Mouse (Mus musculus): ENCODE measurements around the gene Mrrf. TPM values are rescaled to one million over a fixed set of nuclear protein-coding genes. Genes with fewer than 3 reads are reported as not detected.

Gene Mrrf
- total and polyA plus RNA-seq, 3 experiments, result 36.2 to 71.7 (median 46.8) TPM

- no peaks in the 10 kb centered on the region for H3K79me2 ChIP-seq (replicated peaks; ENCODE audit: control insufficient read depth, insufficient read depth, low read length)
- H3K9ac ChIP-seq (ENCODE audit: low read depth, low read length), result no peak overlapping the region
- peaks cover 12% of the 10 kb centered on the region for H3K27me3 ChIP-seq (ENCODE audit: control insufficient read depth, insufficient read depth, low read length)
- peak overlapping the region; percentile 14; the same call in 1 of the 2 replicates for H3K4me3 ChIP-seq
- H3K36me3 ChIP-seq (ENCODE audit: control insufficient read depth, insufficient read depth, low read length), result no peaks in the 10 kb centered on the region
- intact Hi-C loops (cut with DNase I), result loop anchor here (5.0 kb wide), 1 partner anchor 80 kb away; no protein-coding TSS in a partner anchor
- H3K4me1 ChIP-seq (ENCODE audit: control insufficient read depth, insufficient read depth, low read length), result peaks cover 3% of the 10 kb centered on the region; the same call in 1 of the 2 replicates
- WGBS, result 29% methylated on average over 21 of the region's 21 CpGs
- H3K27ac ChIP-seq, result no peak overlapping the region
- no peak for DNase-seq
- no peak for TF ChIP-seq EP300 (IDR thresholded peaks at IDR 0.05; ENCODE audit: insufficient read depth, low read depth, low read length)
- TF ChIP-seq POLR2A (IDR thresholded peaks at IDR 0.05; ENCODE audit: insufficient read depth, low read depth, low read length), result no peak
- TF ChIP-seq CTCF (IDR thresholded peaks at IDR 0.05), result no peak
Measured at GRCm38 (mm10) chr2:36102559-36102946, 33.6 kb upstream of the Mrrf start.

GRCm38 (mm10) chr2:36103069-36103554 lies 33.1 kb upstream of the Mrrf start:
- H3K9ac ChIP-seq (ENCODE audit: low read depth, low read length), result peak overlapping the region; percentile 37
- H3K36me3 ChIP-seq (ENCODE audit: control insufficient read depth, insufficient read depth, low read length), result no peaks in the 10 kb centered on the region
- intact Hi-C loops (cut with DNase I), result loop anchor here (5.0 kb wide), 1 partner anchor 81 kb away; no protein-coding TSS in a partner anchor
- H3K4me1 ChIP-seq (ENCODE audit: control insufficient read depth, insufficient read depth, low read length), result peaks cover 3% of the 10 kb centered on the region; the same call in 1 of the 2 replicates
- 25% methylated on average over 21 of the region's 21 CpGs for WGBS
- H3K79me2 ChIP-seq (replicated peaks; ENCODE audit: control insufficient read depth, insufficient read depth, low read length), result no peaks in the 10 kb centered on the region
- H3K4me3 ChIP-seq, result peak overlapping the region; percentile 64
- H3K27me3 ChIP-seq (ENCODE audit: control insufficient read depth, insufficient read depth, low read length), result peaks cover 12% of the 10 kb centered on the region
- H3K27ac ChIP-seq, result peak overlapping the region; percentile 47; the same call in 1 of the 2 replicates
- no peak for TF ChIP-seq POLR2A (IDR thresholded peaks at IDR 0.05; ENCODE audit: insufficient read depth, low read depth, low read length)
- no peak for TF ChIP-seq EP300 (IDR thresholded peaks at IDR 0.05; ENCODE audit: insufficient read depth, low read depth, low read length)
- no peak for DNase-seq

- H3K36me3 ChIP-seq (ENCODE audit: control insufficient read depth, insufficient read depth, low read length), result no peaks in the 10 kb centered on the region
- H3K79me2 ChIP-seq (replicated peaks; ENCODE audit: control insufficient read depth, insufficient read depth, low read length), result no peaks in the 10 kb centered on the region
- DNase-seq, result peak; percentile 33 to 59
- WGBS, result 5% methylated on average over 38 of the region's 38 CpGs
- peak overlapping the region; percentile 60 for H3K9ac ChIP-seq (ENCODE audit: low read depth, low read length)
- intact Hi-C loops (cut with DNase I), result loop anchor here (5.0 kb wide), 1 partner anchor 81 kb away; no protein-coding TSS in a partner anchor
- H3K4me3 ChIP-seq, result peak overlapping the region; percentile 64
- H3K4me1 ChIP-seq (ENCODE audit: control insufficient read depth, insufficient read depth, low read length), result peaks cover 3% of the 10 kb centered on the region; the same call in 1 of the 2 replicates
- peak overlapping the region; percentile 47; the same call in 1 of the 2 replicates for H3K27ac ChIP-seq
- TF ChIP-seq EP300 (IDR thresholded peaks at IDR 0.05; ENCODE audit: insufficient read depth, low read depth, low read length) (no peak), CTCF (IDR thresholded peaks at IDR 0.05) (no peak), POLR2A (IDR thresholded peaks at IDR 0.05; ENCODE audit: insufficient read depth, low read depth, low read length) (no peak)
- H3K27me3 ChIP-seq (ENCODE audit: control insufficient read depth, insufficient read depth, low read length), result peaks cover 12% of the 10 kb centered on the region
Measured at GRCm38 (mm10) chr2:36103555-36104367, 32.4 kb upstream of the Mrrf start.

GRCm38 (mm10) chr2:36104436-36104955 lies 31.7 kb upstream of the Mrrf start:
- H3K79me2 ChIP-seq (replicated peaks; ENCODE audit: control insufficient read depth, insufficient read depth, low read length), result no peaks in the 10 kb centered on the region
- peak overlapping the region; percentile 61 for H3K27ac ChIP-seq
- no peaks in the 10 kb centered on the region for H3K36me3 ChIP-seq (ENCODE audit: control insufficient read depth, insufficient read depth, low read length)
- H3K27me3 ChIP-seq (ENCODE audit: control insufficient read depth, insufficient read depth, low read length), result peaks cover 12% of the 10 kb centered on the region
- peak in 1 of 2 experiments; percentile 48 for DNase-seq
- intact Hi-C loops (cut with DNase I), result loop anchor here (5.0 kb wide), 1 partner anchor 82 kb away; no protein-coding TSS in a partner anchor
- peak overlapping the region; percentile 68 for H3K9ac ChIP-seq (ENCODE audit: low read depth, low read length)
- WGBS, result 1% methylated on average over 32 of the region's 32 CpGs
- H3K4me1 ChIP-seq (ENCODE audit: control insufficient read depth, insufficient read depth, low read length), result peaks cover 3% of the 10 kb centered on the region; the same call in 1 of the 2 replicates
- no peak for TF ChIP-seq CTCF (IDR thresholded peaks at IDR 0.05)
- TF ChIP-seq EP300 (IDR thresholded peaks at IDR 0.05; ENCODE audit: insufficient read depth, low read depth, low read length), result no peak
- TF ChIP-seq POLR2A (IDR thresholded peaks at IDR 0.05; ENCODE audit: insufficient read depth, low read depth, low read length), result no peak
- H3K4me3 ChIP-seq, result peak overlapping the region; percentile 64

GRCm38 (mm10) chr2:36104956-36105741 lies 31.0 kb upstream of the Mrrf start, which contains the start of gene Lhx6:
Gene Lhx6 (minus strand): TSS chr2:36105408.
- H3K79me2 ChIP-seq (replicated peaks; ENCODE audit: control insufficient read depth, insufficient read depth, low read length), result no peaks in the 10 kb centered on the region
- no peaks in the 10 kb centered on the region for H3K36me3 ChIP-seq (ENCODE audit: control insufficient read depth, insufficient read depth, low read length)
- H3K4me3 ChIP-seq, result peak within 1 kb of the TSS; percentile 64
- H3K27me3 ChIP-seq (ENCODE audit: control insufficient read depth, insufficient read depth, low read length), result peaks cover 12% of the 10 kb centered on the region
- peak; percentile 55 for TF ChIP-seq POLR2A (IDR thresholded peaks at IDR 0.05; ENCODE audit: insufficient read depth, low read depth, low read length)
- no peak for TF ChIP-seq EP300 (IDR thresholded peaks at IDR 0.05; ENCODE audit: insufficient read depth, low read depth, low read length)
- intact Hi-C loops (cut with DNase I), result loop anchor here (5.0 kb wide), 1 partner anchor 83 kb away; no protein-coding TSS in a partner anchor
- peaks cover 3% of the 10 kb centered on the region; the same call in 1 of the 2 replicates for H3K4me1 ChIP-seq (ENCODE audit: control insufficient read depth, insufficient read depth, low read length)
- peak within 1 kb of the TSS; percentile 61 for H3K27ac ChIP-seq
- 1% methylated on average over 58 of the region's 58 CpGs for WGBS
- peak; percentile 40 to 52 for DNase-seq
- peak within 1 kb of the TSS; percentile 68 for H3K9ac ChIP-seq (ENCODE audit: low read depth, low read length)
